Mouse (Mus musculus) adrenal gland, postnatal 4 days (tissue): ENCODE data around the gene Shank3. TPM values are rescaled to one million over a fixed set of nuclear protein-coding genes. Genes with fewer than 3 reads are reported as not detected.
A peak's percentile ranks its signal among the peaks of the same experiment; 100 is the strongest.

Experiments
- DNase-seq, 2 experiments: peaks; one replicate each; pipeline ENCODE4 v3.0.0; 2021 to 2022; ENCODE audit warnings: low spot score in 2 of 2, mixed read lengths in 2 of 2
- total RNA-seq, 2 experiments: library from RNA; stranded (reverse); gene quantifications; 2 replicates each; pipeline ENCODE4 v1.2.3; 2021

Gene Shank3
- total RNA-seq, 2 experiments from 2014 or later, result 58.7 to 66.0 TPM

- DNase-seq, result no peak
Observed at GRCm38 (mm10) chr15:89556401-89557178, 57.2 kb downstream of the Shank3 start.

- no peak for DNase-seq
Observed at GRCm38 (mm10) chr15:89557179-89557995, 58.0 kb downstream of the Shank3 start.

GRCm38 (mm10) chr15:89557996-89558390 lies 58.6 kb downstream of the Shank3 start:
- no peak for DNase-seq

GRCm38 (mm10) chr15:89559202-89559731 lies 59.8 kb downstream of the Shank3 start:
- DNase-seq, result no peak

GRCm38 (mm10) chr15:89568114-89568513 lies 68.7 kb downstream of the Shank3 start, which contains the start of gene Acr:
Gene Acr (plus strand): TSS chr15:89568326.
- DNase-seq, result no peak

- no peak for DNase-seq
Observed at GRCm38 (mm10) chr15:89572147-89572546, 72.7 kb downstream of the Shank3 start.

- no peak for DNase-seq
Observed at GRCm38 (mm10) chr15:89582494-89582893, 83.1 kb downstream of the Shank3 start.

- DNase-seq, result no peak
Observed at GRCm38 (mm10) chr15:89585101-89585500, 85.7 kb downstream of the Shank3 start.

GRCm38 (mm10) chr15:89585631-89586030 lies 86.2 kb downstream of the Shank3 start:
- DNase-seq, result no peak

GRCm38 (mm10) chr15:89589146-89589545 lies 89.7 kb downstream of the Shank3 start:
- DNase-seq, result no peak

GRCm38 (mm10) chr15:89591317-89591716 lies 91.9 kb downstream of the Shank3 start:
- DNase-seq, result no peak

GRCm38 (mm10) chr15:89591723-89592455 lies 92.5 kb downstream of the Shank3 start, which contains the start of gene Rabl2:
Gene Rabl2 (minus strand): TSS chr15:89591923.
- peak; percentile 74 to 86 for DNase-seq

GRCm38 (mm10) chr15:89592548-89592947 lies 93.1 kb downstream of the Shank3 start:
- DNase-seq, result no peak

GRCm38 (mm10) chr15:89605822-89606570 lies 106.6 kb downstream of the Shank3 start:
- no peak for DNase-seq

- DNase-seq, result no peak
Observed at GRCm38 (mm10) chr15:89607480-89607879, 108.1 kb downstream of the Shank3 start.

GRCm38 (mm10) chr15:89607888-89608287 lies 108.5 kb downstream of the Shank3 start:
- DNase-seq, result no peak
